Mouse (Mus musculus) cortical plate, adult 2 months (tissue): ENCODE results near the gene Trappc5. TPM values are rescaled to one million over a fixed set of nuclear protein-coding genes. Genes with fewer than 3 reads are reported as not detected.

Experiments used
- H3K27ac ChIP-seq: fragments of 200-500 bp; 2 replicates; pipeline ENCODE4 v1.5.1; 2012; ENCODE audit warnings: low read length, control low read depth, inconsistent platforms; ENCODE audit not compliant: insufficient read depth
- H3K4me1 ChIP-seq: fragments of 200-500 bp; 2 replicates; pipeline ENCODE4 v1.6.1; 2011; ENCODE audit warnings: low read length; ENCODE audit not compliant: control insufficient read depth, insufficient read depth
- H3K4me3 ChIP-seq: fragments of 200-500 bp; 2 replicates; pipeline ENCODE4 v1.5.1; 2011; ENCODE audit warnings: mild to moderate bottlenecking, low read length, control low read depth; ENCODE audit not compliant: insufficient read depth
- CTCF ChIP-seq: fragments of 200-500 bp; IDR thresholded peaks from 2 replicates; pipeline ENCODE4 v1.5.1; 2011; ENCODE audit warnings: mild to moderate bottlenecking, control low read depth, low read length; ENCODE audit not compliant: insufficient read depth; ENCODE audit errors: extremely low read depth
- POLR2A ChIP-seq: fragments of 200-500 bp; IDR thresholded peaks from 2 replicates; pipeline ENCODE4 v1.6.1; 2011; ENCODE audit warnings: mild to moderate bottlenecking, low read length, control low read depth; ENCODE audit not compliant: insufficient read depth; ENCODE audit errors: extremely low read depth
- polyA plus RNA-seq: library from polyadenylated mRNA; depleted of rRNA; stranded (reverse); fragments of >200 nt; gene quantifications from 2 replicates; pipeline ENCODE4 v1.2.3, GENCODE M21; 2012

Gene Trappc5
- polyA plus RNA-seq, 1 experiment = 32.7 TPM

DNA sequence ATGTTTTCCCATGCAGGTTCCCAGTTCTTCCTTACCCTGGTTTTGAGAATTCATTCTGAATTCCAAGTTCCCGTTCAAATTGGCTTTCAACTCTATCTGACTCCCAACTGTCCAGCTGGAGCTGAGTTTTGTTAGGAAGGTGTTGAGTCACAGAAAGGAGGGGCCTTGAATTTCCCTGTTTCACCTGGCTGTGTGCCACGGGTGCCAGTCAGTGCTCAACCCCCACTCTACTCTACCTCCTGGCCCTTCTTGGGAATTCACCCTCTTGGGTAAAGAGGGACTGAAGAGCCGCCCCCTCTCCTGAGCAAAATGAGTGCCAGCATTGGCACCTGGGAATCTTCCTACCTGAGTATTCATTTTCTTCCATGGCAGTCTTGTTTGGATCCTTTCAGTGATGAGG, 14.7 kb downstream of the Trappc5 start:
- TF ChIP-seq POLR2A (no peak), CTCF (no peak)
- Histone ChIP-seq H3K27ac (no peak overlapping the region), H3K4me3 (no peak overlapping the region), H3K4me1 (no peaks in the 10 kb centered on the region)

DNA sequence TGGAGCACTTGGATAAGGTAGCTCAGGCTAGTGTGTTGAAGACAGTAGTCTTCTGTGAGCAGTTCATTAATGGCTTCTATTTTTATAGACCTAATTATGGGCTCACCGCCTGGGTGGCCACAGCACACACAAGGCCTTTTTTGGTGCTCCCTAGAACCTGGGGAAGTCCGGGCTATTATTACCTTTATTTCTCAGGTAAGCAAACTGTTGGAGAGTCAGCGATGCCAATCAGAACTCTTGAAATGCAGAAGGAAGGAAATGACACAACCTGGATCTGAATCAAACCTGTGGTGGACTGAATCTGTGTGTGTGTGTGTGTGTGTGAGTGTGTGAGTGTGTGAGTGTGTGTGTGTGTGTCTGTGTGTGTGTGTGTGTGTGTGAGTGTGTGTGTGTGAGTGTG, 18.0 kb downstream of the Trappc5 start, which contains the start of gene Fcer2a:
TSS of gene Fcer2a (minus strand) at position 55 of the 400 bp plus-strand sequence.
- H3K4me3 ChIP-seq = no peak within 1 kb of the TSS
- TF ChIP-seq CTCF = no peak
- TF ChIP-seq POLR2A = no peak
- no peaks in the 10 kb centered on the region for H3K4me1 ChIP-seq
- no peak within 1 kb of the TSS for H3K27ac ChIP-seq

DNA sequence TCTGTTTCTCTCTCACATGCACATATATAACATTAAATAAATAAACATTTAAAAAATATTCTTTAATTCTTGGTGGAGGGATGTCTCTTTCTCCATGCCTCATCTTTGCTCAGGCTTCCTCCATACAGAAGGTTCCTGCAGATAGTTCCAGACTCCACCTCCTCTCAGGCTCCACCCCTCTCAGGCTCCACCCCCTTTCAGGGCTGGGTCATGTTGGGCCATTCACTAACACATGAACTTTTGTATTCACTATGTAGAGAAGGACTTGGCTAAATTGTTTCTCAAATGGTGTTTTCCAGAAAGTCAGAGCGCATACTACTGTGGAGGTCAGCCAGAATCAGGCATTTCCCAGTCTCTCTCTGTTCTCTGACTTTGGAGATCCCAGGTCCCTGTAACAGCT, 25.4 kb downstream of the Trappc5 start:
- TF ChIP-seq POLR2A (no peak), CTCF (no peak)
- no peaks in the 10 kb centered on the region for H3K4me1 ChIP-seq
- no peak overlapping the region for H3K27ac ChIP-seq
- H3K4me3 ChIP-seq = no peak overlapping the region

DNA sequence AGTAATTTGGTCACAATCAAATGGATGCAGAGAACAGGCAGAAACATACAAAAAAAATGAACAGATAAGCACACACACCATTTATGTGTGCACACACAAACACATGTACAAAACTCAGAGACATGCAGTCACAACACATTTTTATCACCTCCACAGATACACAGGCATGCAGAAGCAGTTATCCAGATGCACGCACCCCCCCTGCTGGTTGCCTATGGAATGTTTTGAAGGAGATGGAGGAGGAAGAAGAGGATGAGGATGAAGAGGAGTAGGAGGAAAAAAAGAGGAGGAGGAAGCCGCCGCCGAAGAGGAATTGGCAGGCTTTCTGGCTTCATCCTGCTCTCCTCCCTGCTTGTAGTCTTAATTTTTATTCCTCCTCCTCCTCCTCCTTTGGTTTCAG, 29.6 kb downstream of the Trappc5 start:
- no peaks in the 10 kb centered on the region for H3K4me1 ChIP-seq
- TF ChIP-seq POLR2A (no peak), CTCF (peak; percentile 36; the same call in 1 of the 2 replicates)
- H3K27ac ChIP-seq = no peak overlapping the region

DNA sequence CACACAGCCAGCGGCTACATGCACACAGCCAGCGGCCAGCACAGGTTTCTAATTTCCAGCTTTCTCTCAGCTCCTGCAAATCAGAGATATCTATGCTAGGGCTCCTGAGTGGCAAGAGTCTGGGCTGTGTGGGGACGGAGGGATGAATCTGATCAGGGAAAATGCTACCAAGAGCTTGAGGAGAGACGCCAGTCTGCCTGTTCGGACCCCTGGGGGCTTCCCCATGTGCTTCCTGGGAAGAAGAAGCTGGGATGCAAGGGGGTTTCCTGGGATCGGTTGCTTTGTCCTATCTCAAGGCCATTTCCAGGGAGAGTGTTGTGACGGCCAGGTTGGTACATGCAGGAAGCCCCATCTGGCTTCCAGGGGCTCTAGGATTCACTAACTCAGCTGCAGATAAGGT, 31.5 kb downstream of the Trappc5 start:
- Histone ChIP-seq H3K27ac (no peak overlapping the region), H3K4me3 (no peak overlapping the region), H3K4me1 (no peaks in the 10 kb centered on the region)
- TF ChIP-seq POLR2A (no peak), CTCF (no peak)

More for the DNA sequence above, 29.6 kb downstream of the Trappc5 start:
- no peak overlapping the region for H3K4me3 ChIP-seq

DNA sequence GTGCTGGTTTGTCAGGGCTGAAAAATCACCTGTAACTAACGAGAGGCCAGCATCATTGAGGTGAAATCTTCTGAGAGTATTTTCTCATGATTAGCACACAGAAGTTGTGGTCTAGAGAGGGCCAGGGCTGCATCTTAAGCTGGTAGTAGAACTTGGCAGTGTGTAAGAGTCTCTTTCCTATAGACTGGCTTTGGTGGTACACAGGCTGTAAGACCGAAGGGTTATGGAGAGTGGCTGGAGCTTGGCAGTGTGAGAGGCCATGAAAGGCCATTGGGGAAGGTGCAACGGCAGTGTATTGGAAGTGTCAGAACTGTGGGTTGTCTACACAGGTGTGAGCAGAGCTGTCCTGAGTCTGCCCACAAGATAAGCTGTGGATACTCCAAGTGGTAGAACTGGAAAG, 34.2 kb downstream of the Trappc5 start:
- no peak overlapping the region for H3K4me3 ChIP-seq
- no peak overlapping the region for H3K27ac ChIP-seq
- no peaks in the 10 kb centered on the region for H3K4me1 ChIP-seq
- TF ChIP-seq CTCF = no peak
- TF ChIP-seq POLR2A = no peak

DNA sequence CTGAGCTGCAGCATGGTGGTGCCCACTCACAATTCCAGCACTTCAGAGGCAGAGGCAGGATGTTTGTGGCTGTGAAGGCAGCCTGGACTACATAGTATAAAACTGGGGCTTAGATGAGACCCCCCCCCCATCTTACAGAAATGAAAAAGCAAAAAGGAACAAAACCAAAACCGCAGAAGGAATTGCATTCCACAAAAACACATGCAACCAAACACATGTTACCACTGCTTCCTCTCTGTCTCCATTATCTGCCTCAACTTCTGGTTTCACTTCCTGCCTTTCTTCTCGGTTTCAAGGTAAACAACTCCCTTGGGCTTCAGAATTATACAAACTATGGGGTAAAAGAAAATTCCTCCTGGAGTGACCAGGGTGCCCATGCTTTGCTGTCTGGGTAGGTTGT, 35.5 kb downstream of the Trappc5 start:
- no peak for TF ChIP-seq CTCF
- TF ChIP-seq POLR2A = no peak
- Histone ChIP-seq H3K27ac (no peak overlapping the region), H3K4me1 (no peaks in the 10 kb centered on the region), H3K4me3 (no peak overlapping the region)

DNA sequence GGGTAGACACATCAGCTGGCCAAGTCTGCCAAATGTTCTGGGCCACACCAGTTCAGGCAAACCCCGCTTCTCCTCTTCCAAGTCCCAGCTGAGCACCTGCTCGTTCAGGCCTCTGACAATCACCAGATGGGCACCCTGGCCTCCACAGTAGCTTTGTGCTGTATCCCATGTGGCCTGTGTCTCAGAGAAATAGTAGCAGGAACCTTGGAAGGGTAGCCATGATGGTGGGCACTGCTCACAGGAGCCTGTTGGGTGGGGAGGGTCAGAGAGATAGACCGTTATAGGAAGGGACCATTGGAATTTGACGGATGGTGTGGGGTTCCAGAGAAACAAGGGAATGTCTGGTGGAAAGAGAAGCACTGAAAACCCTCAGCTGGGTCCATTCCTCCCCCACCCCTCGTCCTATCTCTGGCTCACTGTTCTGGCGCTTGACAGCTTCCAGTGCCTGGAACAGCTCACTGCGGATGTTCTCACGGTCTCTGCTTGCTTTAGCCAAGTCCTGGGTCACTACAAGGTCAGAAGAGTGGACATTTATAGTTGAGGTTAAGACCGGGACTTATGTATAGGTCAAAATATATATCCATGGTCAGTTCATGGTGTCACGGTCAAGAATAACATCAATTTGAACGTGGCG, 41.3 kb downstream of the Trappc5 start:
- Histone ChIP-seq H3K4me3 (no peak overlapping the region), H3K4me1 (no peaks in the 10 kb centered on the region), H3K27ac (no peak overlapping the region)
- TF ChIP-seq POLR2A (no peak), CTCF (no peak)

DNA sequence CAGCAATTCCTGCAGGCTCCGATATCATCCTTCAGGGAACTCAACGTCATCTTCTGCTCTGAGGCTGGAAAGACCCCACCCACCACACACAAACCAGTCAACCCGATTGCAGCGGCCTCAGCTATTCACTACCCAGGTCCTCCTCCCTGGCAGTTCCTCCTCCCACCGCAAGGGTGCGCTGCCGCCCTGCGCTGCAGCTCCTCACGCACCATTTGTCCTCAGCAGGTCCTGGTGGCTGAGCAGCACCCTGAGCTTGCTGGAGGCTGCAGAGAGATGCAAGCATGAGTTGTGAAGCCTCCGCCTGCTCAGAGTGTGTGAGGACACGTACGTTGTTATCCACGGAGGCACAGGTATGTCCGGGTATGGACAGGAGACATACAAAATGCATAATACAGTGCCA, 42.5 kb downstream of the Trappc5 start:
- no peak overlapping the region for H3K4me3 ChIP-seq
- no peak for TF ChIP-seq POLR2A
- TF ChIP-seq CTCF = peak; percentile 65
- H3K4me1 ChIP-seq = no peaks in the 10 kb centered on the region
- H3K27ac ChIP-seq = no peak overlapping the region

DNA sequence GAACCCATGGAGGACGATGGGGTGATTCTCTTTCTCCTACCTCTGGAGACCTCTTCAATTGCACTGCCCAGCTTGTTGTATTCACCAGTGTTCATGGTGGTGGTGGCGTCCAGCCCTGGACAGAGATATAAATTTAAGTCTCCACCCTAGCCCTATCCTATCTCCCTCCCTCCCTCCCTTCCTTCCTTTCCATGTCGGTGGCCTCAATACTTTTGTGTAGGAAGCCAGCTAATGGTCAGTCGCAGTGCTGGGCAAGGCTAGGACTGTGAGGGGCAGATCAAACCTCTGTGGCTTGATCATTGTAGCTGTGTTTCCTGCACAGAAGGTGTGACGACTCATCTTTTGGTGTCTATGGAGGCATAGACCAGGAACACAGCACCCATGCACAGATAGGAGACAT, 44.5 kb downstream of the Trappc5 start, which contains the start of gene Clec4g:
TSS of gene Clec4g (minus strand) at position 101 of the 400 bp plus-strand sequence.
- H3K4me1 ChIP-seq = no peaks in the 10 kb centered on the region
- no peak for TF ChIP-seq POLR2A
- TF ChIP-seq CTCF = no peak
- H3K27ac ChIP-seq = no peak within 1 kb of the TSS
- no peak within 1 kb of the TSS for H3K4me3 ChIP-seq
